Mouse (Mus musculus) layer of hippocampus, adult 6 months (tissue): ENCODE results near the gene Srsf9. TPM values are rescaled to one million over a fixed set of nuclear protein-coding genes. Genes with fewer than 3 reads are reported as not detected.

Source experiments
- long read RNA-seq, 2 experiments: library from polyadenylated mRNA; unstranded; transcript quantifications; one replicate each; pipeline ENCODE4 v2.0.0; 2019 to 2020
- polyA plus RNA-seq: library from polyadenylated mRNA; unstranded; fragments of <200 nt; fragmentation: Nextera tagmentation; gene quantifications from 2 replicates; pipeline ENCODE4 v1.2.3, GENCODE M21; 2021

The Srsf9 gene
- polyA plus RNA-seq, result 32.8 and 35.5 TPM in 2 replicates
- long read RNA-seq, experiment 1, transcript Srsf9-205 (6 exons, 1,392 nt), result major isoform, 18 of 44 reads
- long read RNA-seq, experiment 1, transcript Srsf9-201 (4 exons, 1,162 nt), result minor isoform, 6 of 44 reads
- long read RNA-seq, experiment 1, partial matches to known transcripts, result 5 of 44 reads
- long read RNA-seq, experiment 1, other reads (novel, unspliced or antisense), result 15 of 44 reads
- long read RNA-seq, experiment 2, transcript Srsf9-205 (6 exons, 1,392 nt), result major isoform, 30 of 97 reads
- long read RNA-seq, experiment 2, transcript Srsf9-201 (4 exons, 1,162 nt), result minor isoform, 7 of 97 reads
- long read RNA-seq, experiment 2, partial matches to known transcripts, result 2 of 97 reads
- long read RNA-seq, experiment 2, other reads (novel, unspliced or antisense), result 58 of 97 reads

DNA sequence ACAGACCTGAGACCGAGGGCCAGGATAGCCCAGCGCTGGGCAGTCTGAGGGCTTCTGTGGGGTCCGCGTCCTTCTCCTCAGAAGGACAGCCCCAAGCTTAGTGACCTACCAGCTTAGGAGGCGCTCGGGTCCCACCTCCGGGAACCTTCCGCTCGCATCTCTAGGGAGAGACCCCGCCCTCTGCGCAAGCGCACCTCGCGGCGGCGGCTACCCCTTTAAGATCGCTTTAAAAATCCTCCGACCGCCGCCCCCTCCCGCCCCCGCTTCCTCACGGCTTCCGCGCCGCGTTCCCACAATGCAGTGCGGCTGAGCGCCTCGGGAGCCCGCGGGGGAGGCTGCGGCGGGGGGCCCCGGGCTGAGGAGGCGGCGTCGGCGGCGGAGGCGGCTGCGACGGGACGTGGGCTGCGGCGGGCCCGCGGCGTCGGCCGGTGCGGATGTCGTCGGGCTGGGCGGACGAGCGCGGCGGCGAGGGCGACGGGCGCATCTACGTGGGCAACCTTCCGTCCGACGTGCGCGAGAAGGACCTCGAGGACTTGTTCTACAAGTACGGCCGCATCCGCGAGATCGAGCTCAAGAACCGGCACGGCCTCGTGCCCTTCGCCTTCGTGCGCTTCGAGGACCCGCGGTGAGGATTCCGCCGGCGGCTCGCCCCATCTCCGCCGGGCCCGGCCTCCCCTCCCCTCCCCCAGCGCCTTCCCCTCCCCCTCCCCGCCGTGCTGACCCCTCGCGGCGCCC is at the start of gene Srsf9:
Gene Srsf9, plus strand, starts transcription at position 303 of the 735 bp plus-strand sequence.

GRCm38 (mm10) chr5:115279226-115280049 is 47.5 kb upstream of the Srsf9 start, which contains the start of gene Coq5:
TSS of gene Coq5 (plus strand) at chr5:115279666.

DNA sequence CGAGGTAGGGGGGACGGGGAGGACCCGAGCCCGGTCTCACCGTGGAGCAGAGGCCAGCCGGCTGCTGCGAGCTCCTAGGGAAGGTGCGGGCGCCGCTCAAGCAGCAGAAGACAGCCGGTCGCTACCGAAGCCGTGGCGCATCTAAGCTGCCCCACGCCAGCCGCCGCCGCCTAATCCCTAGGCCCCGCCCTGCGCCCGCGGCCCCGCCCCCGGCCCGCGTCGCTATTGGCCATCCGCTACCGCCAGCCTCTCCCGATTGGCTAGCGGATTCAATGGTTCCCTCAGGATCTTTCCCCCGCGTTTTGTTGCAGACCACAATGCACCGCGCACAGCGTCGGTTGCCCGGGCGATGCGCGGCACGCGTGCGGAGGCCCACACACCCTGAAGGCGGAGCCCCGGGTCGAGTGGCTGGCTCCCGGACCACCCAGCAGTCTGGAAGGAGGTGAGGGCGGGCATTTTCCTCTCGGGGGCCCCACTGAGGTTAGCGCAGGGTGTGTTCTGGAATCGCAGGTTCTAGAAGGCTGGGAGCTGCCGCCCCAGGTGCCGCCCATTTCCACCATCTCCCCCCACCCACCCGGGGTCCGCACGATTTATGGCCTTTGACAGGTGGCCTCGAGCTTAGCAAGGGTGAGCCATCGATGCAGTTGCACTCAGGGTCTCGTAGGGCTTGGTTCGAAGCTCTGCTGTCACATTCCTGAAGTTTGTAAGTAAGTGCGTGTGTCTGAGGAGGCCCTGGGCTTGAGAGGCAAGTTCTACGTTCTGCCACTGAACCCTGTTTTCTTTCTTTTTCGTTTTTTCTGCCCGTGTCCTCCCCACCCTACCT is 26.0 kb upstream of the Srsf9 start, which contains the start of gene Dynll1:
Gene Dynll1, minus strand, starts transcription at position 208 of the 823 bp plus-strand sequence.

GRCm38 (mm10) chr5:115340577-115341313 is 13.8 kb downstream of the Srsf9 start, which contains the start of the genes Gatc and Triap1:
TSS of gene Gatc (minus strand) at chr5:115341178.
TSS of gene Triap1 (plus strand) at chr5:115341225.

GRCm38 (mm10) chr5:115348546-115349224 is 21.7 kb downstream of the Srsf9 start, which contains the start of gene Cox6a1:
TSS of gene Cox6a1 (minus strand) at chr5:115348981.

Other genes with a start within 250 kb of the Srsf9 start
- 10.3 and 10.8 TPM in 2 replicates for gene Gm10401, start 228.9 kb upstream of the Srsf9 start, polyA plus RNA-seq
- gene Acads, start 207.8 kb upstream of the Srsf9 start, polyA plus RNA-seq, result 4.2 and 4.3 TPM in 2 replicates
- 17.7 and 19.2 TPM in 2 replicates for gene Unc119b, start 192.2 kb upstream of the Srsf9 start, polyA plus RNA-seq
- gene Mlec, start 169.0 kb upstream of the Srsf9 start, polyA plus RNA-seq, result 20.8 and 25.1 TPM in 2 replicates
- gene Cabp1, start 132.8 kb upstream of the Srsf9 start, polyA plus RNA-seq, result 8.6 and 9.8 TPM in 2 replicates
- gene Pop5, start 91.3 kb upstream of the Srsf9 start, polyA plus RNA-seq, result 325 and 335 TPM in 2 replicates
- 49.6 and 52.5 TPM in 2 replicates for gene Rnf10, start 54.3 kb upstream of the Srsf9 start, polyA plus RNA-seq
- gene Coq5, start 47.5 kb upstream of the Srsf9 start, polyA plus RNA-seq, result 61.2 and 63.5 TPM in 2 replicates
- gene Dynll1, start 26.2 kb upstream of the Srsf9 start, polyA plus RNA-seq, result 357 and 367 TPM in 2 replicates
- 19.3 and 21.7 TPM in 2 replicates for gene Gatc, start 14.0 kb downstream of the Srsf9 start, polyA plus RNA-seq
- gene Triap1, start 14.0 kb downstream of the Srsf9 start, polyA plus RNA-seq, result 45.2 and 46.4 TPM in 2 replicates
- gene Cox6a1, start 21.8 kb downstream of the Srsf9 start, polyA plus RNA-seq, result 2,766 and 2,985 TPM in 2 replicates
- gene Msi1, start 102.4 kb downstream of the Srsf9 start, polyA plus RNA-seq, result 8.3 and 9.3 TPM in 2 replicates
- not detected in 2 replicates for gene Pla2g1b, start 139.1 kb downstream of the Srsf9 start, polyA plus RNA-seq
- gene Sirt4, start 157.5 kb downstream of the Srsf9 start, polyA plus RNA-seq, result 5.8 and 6.6 TPM in 2 replicates
- gene Pxn, start 179.5 kb downstream of the Srsf9 start, polyA plus RNA-seq, result 9.6 and 14.3 TPM in 2 replicates
- gene Rplp0, start 232.3 kb downstream of the Srsf9 start, polyA plus RNA-seq, result 731 and 804 TPM in 2 replicates
- 21.9 and 26.2 TPM in 2 replicates for gene Gcn1l1, start 238.1 kb downstream of the Srsf9 start, polyA plus RNA-seq